Mouse (Mus musculus) pancreas, adult 10 weeks (tissue): ENCODE data around the gene Ipo8. TPM values are rescaled to one million over a fixed set of nuclear protein-coding genes. Genes with fewer than 3 reads are reported as not detected.

Source experiments
- polyA plus RNA-seq: library from polyadenylated mRNA; stranded (reverse); fragments of 350-450 nt; fragmentation: Illumina TruSeq; extraction: RNeasy Lipid Tissue Mini Kit (QIAGEN cat#74804); gene quantifications from one replicate; pipeline ENCODE4 v1.2.3, GENCODE M21; 2015; ENCODE audit warnings: low read depth, low replicate concordance; ENCODE audit not compliant: insufficient read depth

The Ipo8 gene
- polyA plus RNA-seq: 5.0 TPM

GRCm38 (mm10) chr6:148830748-148831727, at the start of gene Ipo8:
Gene Ipo8 (minus strand): TSS chr6:148831467.

Other genes with a start within 250 kb of the Ipo8 start
- gene Caprin2, start 64.8 kb upstream of the Ipo8 start, polyA plus RNA-seq: 3.7 TPM
- 2.2 TPM for gene Sinhcaf, start 115.0 kb upstream of the Ipo8 start, polyA plus RNA-seq